Mouse (Mus musculus) MEL (cell line): ENCODE data around the gene Trpc7.

Experiments used
- CTCF ChIP-seq, 3 experiments: IDR thresholded peaks in 2 of 3; conservative IDR thresholded peaks in 1 of 3; 2 replicates each; pipeline ENCODE4 v1.5.1; 2011 to 2012; ENCODE audit warnings: low read length in 3 of 3, low read depth in 2 of 3, mild to moderate bottlenecking in 2 of 3, improper control_type of control experiment in 1 of 3, inconsistent platforms in 1 of 3, mixed read lengths in 1 of 3, moderate library complexity in 1 of 3; ENCODE audit not compliant: control insufficient read depth in 1 of 3, insufficient read depth in 1 of 3, poor library complexity in 1 of 3, severe bottlenecking in 1 of 3
- EP300 ChIP-seq, 2 experiments: IDR thresholded peaks; 2 replicates each; pipeline ENCODE4 v1.6.1; 2011; ENCODE audit warnings: improper control_type of control experiment in 2 of 2, low read length in 2 of 2, low read depth in 1 of 2, mild to moderate bottlenecking in 1 of 2
- JUND ChIP-seq: IDR thresholded peaks from 2 replicates; pipeline ENCODE4 v1.6.1; 2011; ENCODE audit warnings: low read depth, mild to moderate bottlenecking, improper control_type of control experiment, low read length
- KAT2A ChIP-seq: conservative IDR thresholded peaks from 2 replicates; pipeline ENCODE4 v1.6.1; 2012; ENCODE audit warnings: low read depth, low read length, improper control_type of control experiment, inconsistent platforms
- MAX ChIP-seq: IDR thresholded peaks from 2 replicates; pipeline ENCODE4 v1.6.1; 2011; ENCODE audit warnings: low read length, improper control_type of control experiment
- MYB ChIP-seq: IDR thresholded peaks from 2 replicates; pipeline ENCODE4 v1.6.1; 2011; ENCODE audit warnings: mild to moderate bottlenecking, low read depth, low read length, improper control_type of control experiment
- POLR2A ChIP-seq, 2 experiments: IDR thresholded peaks; 2 replicates each; pipeline ENCODE4 v1.6.1; 2011 to 2012; ENCODE audit warnings: low read length in 2 of 2, mild to moderate bottlenecking in 2 of 2, control low read depth in 1 of 2, improper control_type of control experiment in 1 of 2, low read depth in 1 of 2, moderate library complexity in 1 of 2; ENCODE audit not compliant: control insufficient read depth in 1 of 2, insufficient read depth in 1 of 2, poor library complexity in 1 of 2
- POLR2AphosphoS2 ChIP-seq: IDR thresholded peaks from 2 replicates; pipeline ENCODE4 v1.6.1; 2011; ENCODE audit warnings: low read length, improper control_type of control experiment
- RCOR1 ChIP-seq: IDR thresholded peaks from 2 replicates; pipeline ENCODE4 v1.6.1; 2012; ENCODE audit warnings: low read depth, mild to moderate bottlenecking, inconsistent platforms, low read length, improper control_type of control experiment
- TCF12 ChIP-seq: IDR thresholded peaks from 2 replicates; pipeline ENCODE4 v1.6.1; 2014; ENCODE audit warnings: low read depth, mild to moderate bottlenecking, inconsistent platforms, low read length, improper control_type of control experiment, moderate library complexity
- UBTF ChIP-seq: IDR thresholded peaks from 2 replicates; pipeline ENCODE4 v1.6.1; 2012; ENCODE audit warnings: low read depth, mild to moderate bottlenecking, inconsistent platforms, low read length, improper control_type of control experiment, moderate library complexity, borderline replicate concordance; ENCODE audit not compliant: insufficient read depth
- USF2 ChIP-seq, 2 experiments: IDR thresholded peaks; 2 replicates each; pipeline ENCODE4 v1.6.1; 2011 to 2012; ENCODE audit warnings: improper control_type of control experiment in 2 of 2, low read length in 2 of 2, borderline replicate concordance in 1 of 2, inconsistent platforms in 1 of 2, low read depth in 1 of 2, mild to moderate bottlenecking in 1 of 2; ENCODE audit not compliant: insufficient read depth in 1 of 2
- ZNF384 ChIP-seq: IDR thresholded peaks from 2 replicates; pipeline ENCODE4 v1.6.1; 2012; ENCODE audit warnings: low read depth, mild to moderate bottlenecking, inconsistent platforms, low read length, improper control_type of control experiment

GRCm38 (mm10) chr13:56914721-56915120, 18.9 kb upstream of the Trpc7 start:
- TF ChIP-seq UBTF (no peak), CTCF (IDR thresholded peaks at IDR 0.05 in 2 of 3, conservative IDR thresholded peaks at IDR 0.05 in 1 of 3; ENCODE audit: control insufficient read depth in 1 of 3, insufficient read depth in 1 of 3, low read depth in 2 of 3, low read length in 3 of 3, poor library complexity in 1 of 3, severe bottlenecking in 1 of 3) (no peak), POLR2A (IDR thresholded peaks at IDR 0.05; ENCODE audit: control insufficient read depth in 1 of 2, insufficient read depth in 1 of 2, low read depth in 1 of 2, low read length in 2 of 2, poor library complexity in 1 of 2) (no peak), RCOR1 (no peak), TCF12 (no peak), ZNF384 (no peak), KAT2A (no peak), MAX (no peak), MYB (no peak), JUND (no peak), EP300 (IDR thresholded peaks at IDR 0.05; ENCODE audit: low read depth in 1 of 2, low read length in 2 of 2) (no peak), POLR2AphosphoS2 (no peak), USF2 (IDR thresholded peaks at IDR 0.05; ENCODE audit: borderline replicate concordance in 1 of 2, insufficient read depth in 1 of 2, low read depth in 1 of 2, low read length in 2 of 2) (no peak)
